Comparison of ENCODE assay signal across 8 mouse cellular contexts in genomic region chr10:127070190-127071121, GRCm38 (mm10). TPM values are rescaled to one million over a fixed set of nuclear protein-coding genes. Genes with fewer than 3 reads are reported as not detected.
DNase-seq lines count a peak whose midpoint lies in the region; ATAC-seq and TF ChIP-seq lines count a peak whose summit lies in the region.

Gene Tspan31, minus strand, starts transcription at chr10:127070264.

- DNase-seq in CD4-positive helper T cell, adult 2 months (ENCODE audit: low read depth, low spot score) = peak; percentile 88
- peak; percentile 99 for DNase-seq in brain, embryonic 14.5 days (ENCODE audit: low read depth)
- peak; percentile 97 for DNase-seq in heart, embryonic 10.5 days (ENCODE audit: low spot score)
- peak; percentile 99 for DNase-seq in limb, embryonic 14.5 days (ENCODE audit: low spot score)
- peak; percentile 40 to 76 for DNase-seq in spleen, postnatal 10 days (ENCODE audit: low spot score in 2 of 2)

- peaks cover 7% of the 10 kb centered on the region for H3K27me3 ChIP-seq in heart, embryonic 10.5 days (ENCODE audit: insufficient read depth, poor library complexity, severe bottlenecking)
- H3K27me3 ChIP-seq in kidney, embryonic 14.5 days (ENCODE audit: control insufficient read depth, insufficient read depth, low read length) = no peaks in the 10 kb centered on the region; the same call in 1 of the 2 replicates
- no peaks in the 10 kb centered on the region for H3K27me3 ChIP-seq in limb, embryonic 14.5 days (ENCODE audit: control insufficient read depth, insufficient read depth, low read length)
- H3K27me3 ChIP-seq in midbrain, embryonic 16.5 days (ENCODE audit: control insufficient read depth, insufficient read depth, low read depth, low read length) = no peaks in the 10 kb centered on the region

- H3K9ac ChIP-seq in kidney, embryonic 14.5 days (ENCODE audit: low read depth, low read length) = peak within 1 kb of the TSS; percentile 77
- peak within 1 kb of the TSS; percentile 61 for H3K9ac ChIP-seq in limb, embryonic 14.5 days (ENCODE audit: low read depth, low read length, severe bottlenecking)
- H3K9ac ChIP-seq in midbrain, embryonic 16.5 days (ENCODE audit: low read depth, low read length) = peak within 1 kb of the TSS; percentile 75

- no peaks in the 10 kb centered on the region for H3K9me3 ChIP-seq in heart, embryonic 10.5 days
- no peaks in the 10 kb centered on the region for H3K9me3 ChIP-seq in kidney, embryonic 14.5 days (ENCODE audit: control insufficient read depth, low read length)
- H3K9me3 ChIP-seq in limb, embryonic 14.5 days (ENCODE audit: control insufficient read depth, low read length) = no peaks in the 10 kb centered on the region
- H3K9me3 ChIP-seq in midbrain, embryonic 16.5 days (replicated peaks; ENCODE audit: control insufficient read depth, low read length, poor library complexity, severe bottlenecking) = no peaks in the 10 kb centered on the region

- H3K27ac ChIP-seq in heart, embryonic 10.5 days = peak within 1 kb of the TSS; percentile 87
- H3K27ac ChIP-seq in kidney, embryonic 14.5 days (ENCODE audit: low read depth, low read length) = peak within 1 kb of the TSS; percentile 90
- peak within 1 kb of the TSS; percentile 88 for H3K27ac ChIP-seq in limb, embryonic 14.5 days (replicated peaks; ENCODE audit: low read depth, low read length)
- peak within 1 kb of the TSS; percentile 90 for H3K27ac ChIP-seq in midbrain, embryonic 16.5 days (ENCODE audit: low read length)

- TF ChIP-seq CTCF in brain, embryonic 14.5 days (IDR thresholded peaks at IDR 0.05; ENCODE audit: borderline replicate concordance, extremely low read depth, insufficient read depth, insufficient read length) = no peak

- H3K4me2 ChIP-seq in kidney, embryonic 14.5 days (replicated peaks; ENCODE audit: low read depth, low read length) = peak within 1 kb of the TSS; percentile 92
- H3K4me2 ChIP-seq in limb, embryonic 14.5 days (replicated peaks; ENCODE audit: low read depth, low read length, severe bottlenecking) = peak within 1 kb of the TSS; percentile 87
- H3K4me2 ChIP-seq in midbrain, embryonic 16.5 days (ENCODE audit: low read length) = peak within 1 kb of the TSS; percentile 97

- peaks cover 23% of the 10 kb centered on the region for H3K4me1 ChIP-seq in heart, embryonic 10.5 days
- H3K4me1 ChIP-seq in kidney, embryonic 14.5 days (ENCODE audit: control insufficient read depth, insufficient read depth, low read length) = peaks cover 13% of the 10 kb centered on the region
- H3K4me1 ChIP-seq in limb, embryonic 14.5 days (ENCODE audit: control insufficient read depth, insufficient read depth, low read length) = peaks cover 16% of the 10 kb centered on the region; the same call in 1 of the 2 replicates
- H3K4me1 ChIP-seq in midbrain, embryonic 16.5 days (ENCODE audit: control insufficient read depth, insufficient read depth, low read length) = peaks cover 24% of the 10 kb centered on the region

- 3% methylated on average over 36 of the region's 36 CpGs for WGBS in heart, embryonic 10.5 days
- 2% methylated on average over 36 of the region's 36 CpGs for WGBS in kidney, embryonic 14.5 days
- WGBS in limb, embryonic 14.5 days = 2% methylated on average over 36 of the region's 36 CpGs
- 1% methylated on average over 36 of the region's 36 CpGs for WGBS in midbrain, embryonic 16.5 days

- ATAC-seq in erythroblast, adult 5-6 weeks (replicated peaks; ENCODE audit: low FRiP score, poor library complexity, severe bottlenecking) = peak; percentile 97
- ATAC-seq in kidney, embryonic 14.5 days (ENCODE audit: low FRiP score, low TSS enrichment) = peak; percentile 90
- ATAC-seq in limb, embryonic 14.5 days (ENCODE audit: low FRiP score, low read depth) = peak; percentile 92
- peak; percentile 94 for ATAC-seq in midbrain, embryonic 16.5 days

- H3K4me3 ChIP-seq in heart, embryonic 10.5 days = peak within 1 kb of the TSS; percentile 65
- H3K4me3 ChIP-seq in kidney, embryonic 14.5 days (ENCODE audit: low read length) = peak within 1 kb of the TSS; percentile 69
- peak within 1 kb of the TSS; percentile 65 for H3K4me3 ChIP-seq in limb, embryonic 14.5 days (replicated peaks; ENCODE audit: low read length)
- peak within 1 kb of the TSS; percentile 49 for H3K4me3 ChIP-seq in midbrain, embryonic 16.5 days (ENCODE audit: low read depth, low read length)

- H3K36me3 ChIP-seq in heart, embryonic 10.5 days = peaks cover 29% of the 10 kb centered on the region
- H3K36me3 ChIP-seq in kidney, embryonic 14.5 days (ENCODE audit: control insufficient read depth, insufficient read depth, low read length) = peaks cover 33% of the 10 kb centered on the region
- H3K36me3 ChIP-seq in limb, embryonic 14.5 days (ENCODE audit: control insufficient read depth, insufficient read depth, low read length) = peaks cover 32% of the 10 kb centered on the region
- H3K36me3 ChIP-seq in midbrain, embryonic 16.5 days (ENCODE audit: control insufficient read depth, insufficient read depth, low read length) = peaks cover 27% of the 10 kb centered on the region

- TF ChIP-seq POLR2A in brain, embryonic 14.5 days (IDR thresholded peaks at IDR 0.05; ENCODE audit: borderline replicate concordance, extremely low read depth, insufficient read depth, insufficient read length, poor library complexity, severe bottlenecking) = peak; percentile 68; the same call in 1 of the 2 replicates
- peak; percentile 92; the same call in 1 of the 2 replicates for TF ChIP-seq POLR2A in limb, embryonic 14.5 days (IDR thresholded peaks at IDR 0.05; ENCODE audit: borderline replicate concordance, extremely low read depth, insufficient read depth, insufficient read length)

RNA-seq across cellular contexts. Expression of gene Tspan31, which starts in this region (rescaled TPM):
- polyA plus RNA-seq in brain, embryonic 14.5 days (2012; rRNA removed) = 96.5 and 115 TPM in 2 replicates
- total RNA-seq in erythroblast, adult 5-6 weeks (2015; ENCODE audit: low replicate concordance) = 25.3 and 30.4 TPM in 2 replicates
- 8.6 and 19.0 TPM in 2 replicates for total RNA-seq in erythroblast, adult 5-6 weeks (2017; ENCODE audit: low replicate concordance)
- 138 and 154 TPM in 2 replicates for polyA plus RNA-seq in heart, embryonic 10.5 days (2016; fragmentation: Nextera tagmentation; extraction: Ambion mirVana)
- 106 and 153 TPM in 2 replicates for polyA plus RNA-seq in kidney, embryonic 14.5 days (2014; fragmentation: Nextera tagmentation; extraction: Ambion mirVana)
- 124 and 164 TPM in 2 replicates for polyA plus RNA-seq in limb, embryonic 14.5 days (2012; rRNA removed)
- 58.3 and 72.1 TPM in 2 replicates for polyA plus RNA-seq in limb, embryonic 14.5 days (2014; fragmentation: Nextera tagmentation; extraction: Ambion mirVana)
- 105 and 110 TPM in 2 replicates for polyA plus RNA-seq in midbrain, embryonic 16.5 days (2015; fragmentation: Nextera tagmentation; extraction: Ambion mirVana)

Comparison
In these comparisons a context has a peak if more than half of its experiments do, and no peak if none do; other contexts are left out.
1. Peak in every context shown above with its lines: DNase-seq, ATAC-seq, H3K4me3 ChIP-seq and H3K27ac ChIP-seq.